Mouse (Mus musculus) cerebellum, postnatal 14 days (tissue): ENCODE results near the gene Prom2.
A peak's percentile ranks its signal among the peaks of the same experiment; 100 is the strongest.

Experiments used
- DNase-seq, 2 experiments: peaks; one replicate each; pipeline ENCODE4 v3.0.0; 2021; ENCODE audit warnings: mixed read lengths in 2 of 2

The Prom2 gene

GRCm38 (mm10) chr2:127541185-127541584, at the start of gene Prom2:
Gene Prom2 (minus strand): TSS chr2:127541467.
- peak; percentile 46 to 59 for DNase-seq

- no peak for DNase-seq
Measured at GRCm38 (mm10) chr2:127590840-127591239, 49.6 kb upstream of the Prom2 start.

DNA sequence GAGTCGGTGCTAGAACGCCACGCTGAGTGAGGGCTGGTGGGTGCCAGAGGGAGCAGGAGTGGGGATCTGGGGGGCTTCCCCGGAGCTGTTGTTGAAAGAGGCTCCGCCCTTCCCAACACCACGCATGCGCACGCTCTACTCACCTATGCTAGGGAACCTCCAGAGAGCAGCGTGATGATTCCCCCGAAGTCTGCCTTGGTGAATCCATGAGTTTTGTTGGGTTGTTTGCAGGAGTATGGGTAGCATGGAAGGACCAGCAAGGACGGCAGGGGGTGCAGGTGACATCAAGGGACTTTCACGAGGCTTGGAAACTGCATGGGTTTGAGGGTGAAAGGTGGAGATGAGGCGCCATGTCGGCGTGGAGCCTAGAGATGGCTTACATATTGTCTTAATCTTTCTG, 48.9 kb upstream of the Prom2 start:
- no peak for DNase-seq

DNA sequence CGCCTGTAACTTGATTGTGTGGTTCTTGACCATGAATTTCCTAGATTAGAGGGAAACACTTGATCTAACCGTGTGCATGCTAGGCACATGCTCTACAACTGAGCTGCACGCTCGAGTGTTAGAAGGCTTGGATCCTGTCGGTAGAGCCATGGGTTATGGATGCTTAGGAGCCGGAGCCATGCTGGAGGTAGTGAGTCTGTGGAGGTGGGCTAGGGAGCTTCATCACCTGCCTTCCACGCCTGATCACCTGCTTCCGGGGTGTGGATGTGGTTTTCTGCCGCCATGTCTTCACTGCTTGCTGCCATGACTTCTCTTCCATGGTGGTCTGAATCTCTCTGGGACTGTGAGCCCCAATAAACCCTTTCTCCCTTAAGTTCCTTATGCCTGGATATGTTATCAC, 47.6 kb upstream of the Prom2 start:
- DNase-seq: no peak

DNA sequence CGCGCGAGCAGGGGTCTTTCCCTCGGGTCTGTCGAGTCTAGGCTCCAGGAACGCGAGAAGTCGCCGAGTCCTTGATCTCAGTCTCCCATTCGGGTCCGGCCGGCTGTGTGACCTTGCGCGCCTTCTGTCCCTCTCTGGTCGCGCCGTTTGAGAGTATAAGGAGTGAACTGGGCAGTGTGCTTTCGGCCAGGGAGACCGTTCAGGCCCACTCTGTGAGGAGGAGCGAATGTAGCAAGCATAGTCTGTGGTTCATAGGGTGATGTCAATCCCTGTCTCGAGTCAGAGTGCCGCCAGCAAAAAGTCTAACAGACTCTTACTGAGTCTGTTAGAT, 46.2 kb upstream of the Prom2 start:
- DNase-seq: no peak

DNA sequence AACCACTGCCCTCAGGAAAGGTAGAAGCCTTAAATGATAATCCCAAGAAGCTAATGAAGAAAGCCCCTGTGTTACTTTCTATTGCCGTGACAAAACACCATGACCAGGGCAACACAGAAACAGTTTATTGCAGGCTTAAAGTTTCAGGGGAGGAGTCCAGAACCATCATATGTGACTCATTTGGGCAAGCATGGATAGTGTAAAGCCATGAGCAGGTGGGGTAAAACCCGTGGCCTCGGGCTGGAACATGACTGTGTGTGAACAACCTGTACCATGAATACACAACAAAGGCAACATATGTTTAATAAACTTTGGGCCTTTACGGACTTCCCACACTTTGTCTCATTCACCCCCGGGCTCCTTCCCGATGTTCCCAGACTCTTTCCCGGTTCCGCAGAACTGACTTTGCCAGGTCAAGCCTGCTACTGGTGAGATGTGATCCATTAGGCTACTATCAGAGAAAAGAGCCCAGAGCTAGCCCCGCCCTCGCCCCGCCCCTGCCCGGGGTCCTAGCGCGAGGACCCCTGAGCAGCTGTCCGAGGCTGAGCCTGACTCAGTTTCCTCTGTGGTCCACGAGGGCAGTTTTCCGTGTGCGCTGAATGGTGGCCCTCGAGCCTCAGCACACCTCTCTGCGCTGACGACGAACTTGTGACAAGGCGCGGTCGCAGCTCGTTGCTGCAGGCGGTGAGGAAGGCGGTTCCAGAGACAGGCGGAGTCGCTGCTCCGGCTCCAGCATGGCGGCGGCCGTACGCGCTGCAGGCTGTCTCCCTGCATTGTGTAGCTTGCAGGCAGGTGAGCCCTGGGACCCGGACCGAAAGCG, 45.6 kb upstream of the Prom2 start, which contains the start of the genes Zfp661 and Mrps5:
Gene Zfp661, minus strand, starts transcription at position 401 of the 820 bp plus-strand sequence.
Gene Mrps5, plus strand, starts transcription at position 529 of the 820 bp plus-strand sequence.
- DNase-seq: peak; percentile 91 to 92

GRCm38 (mm10) chr2:127584436-127584858, 43.2 kb upstream of the Prom2 start:
- peak; percentile 97 for DNase-seq

GRCm38 (mm10) chr2:127573322-127573721, 32.1 kb upstream of the Prom2 start:
- no peak for DNase-seq

DNA sequence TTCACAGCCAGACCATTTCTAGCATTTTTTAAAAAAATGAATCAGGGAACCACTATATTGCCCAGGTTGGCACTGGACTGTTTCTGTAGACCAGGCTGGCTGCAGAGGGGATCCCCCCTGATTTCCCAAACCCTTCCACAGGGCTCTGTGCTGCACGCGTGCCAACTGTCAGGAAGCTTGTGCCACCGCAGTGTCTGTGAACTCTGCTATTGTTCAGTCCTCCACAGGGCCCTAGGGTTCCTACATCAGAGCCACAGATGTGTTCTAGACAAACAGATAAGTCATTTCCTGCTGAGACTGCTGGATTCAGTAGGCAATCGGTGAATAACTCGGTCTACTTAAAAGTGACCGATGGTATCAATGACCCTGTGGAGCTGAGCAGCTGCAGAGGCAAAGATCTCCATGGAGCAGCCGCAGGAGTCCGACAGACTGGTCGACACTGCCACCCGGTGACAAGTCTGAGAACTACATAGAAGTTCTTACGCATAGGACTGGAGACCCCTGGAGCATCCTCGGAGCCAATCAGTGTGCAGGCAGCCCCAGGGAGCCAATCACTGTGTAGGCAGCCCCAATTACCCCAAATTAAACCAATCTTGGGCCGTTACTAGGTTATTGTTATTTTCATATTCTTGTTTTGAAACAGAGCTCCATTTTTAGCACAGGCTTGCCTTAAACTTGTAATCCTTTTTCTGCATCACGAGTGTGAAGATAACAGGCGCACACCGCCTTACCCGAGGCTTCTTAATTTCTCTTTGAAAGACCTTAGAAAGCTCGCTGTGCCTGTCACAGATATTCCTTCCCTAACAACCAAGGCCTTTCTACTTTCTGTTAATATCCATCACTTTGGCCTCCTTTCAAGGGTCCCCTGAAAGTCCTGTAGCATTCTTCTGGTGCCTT, 18.1 kb upstream of the Prom2 start:
- peak; percentile 96 to 97 for DNase-seq

GRCm38 (mm10) chr2:127551078-127551477, 9.8 kb upstream of the Prom2 start:
- DNase-seq: peak; percentile 91 to 94

- DNase-seq: peak in 1 of 2 experiments; percentile 45
Measured at GRCm38 (mm10) chr2:127550446-127550845, 9.2 kb upstream of the Prom2 start.

GRCm38 (mm10) chr2:127549711-127550110, 8.4 kb upstream of the Prom2 start:
- peak in 1 of 2 experiments; percentile 13 for DNase-seq

DNA sequence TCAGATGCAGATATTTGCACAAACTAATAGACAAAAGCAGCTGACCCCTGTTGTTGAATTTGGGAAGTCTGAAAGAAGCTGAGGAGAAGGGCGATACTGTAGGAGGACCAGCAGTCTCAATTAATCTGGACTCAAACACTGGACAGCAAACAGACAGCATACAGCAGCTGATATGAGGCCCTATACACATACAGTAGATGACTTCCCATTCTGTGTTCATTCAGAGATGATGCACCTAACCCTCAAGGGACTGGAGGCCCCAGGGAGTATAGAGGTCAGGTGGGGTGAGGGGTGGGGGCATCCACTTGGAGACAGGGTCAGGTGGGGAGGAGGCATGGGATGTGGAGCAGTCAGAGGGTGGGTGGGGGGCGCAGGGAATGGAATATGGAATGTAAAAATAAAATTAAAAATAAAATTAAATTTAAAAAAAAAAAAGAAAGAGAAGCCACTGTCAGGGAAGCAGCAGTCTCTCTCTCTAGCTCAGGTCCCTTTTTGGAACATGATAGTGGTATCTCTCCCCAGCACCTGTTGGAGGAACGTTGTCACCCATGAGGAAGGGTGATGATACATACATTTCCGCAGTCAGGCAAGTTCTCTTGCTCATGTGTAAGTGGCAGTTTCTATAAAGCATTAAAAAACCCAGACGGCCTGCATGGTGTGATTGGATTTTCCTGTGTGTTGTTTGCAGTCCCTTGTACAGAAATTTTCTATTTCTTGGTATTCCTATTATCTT, 7.2 kb upstream of the Prom2 start:
- peak in 1 of 2 experiments; percentile 4 for DNase-seq

DNA sequence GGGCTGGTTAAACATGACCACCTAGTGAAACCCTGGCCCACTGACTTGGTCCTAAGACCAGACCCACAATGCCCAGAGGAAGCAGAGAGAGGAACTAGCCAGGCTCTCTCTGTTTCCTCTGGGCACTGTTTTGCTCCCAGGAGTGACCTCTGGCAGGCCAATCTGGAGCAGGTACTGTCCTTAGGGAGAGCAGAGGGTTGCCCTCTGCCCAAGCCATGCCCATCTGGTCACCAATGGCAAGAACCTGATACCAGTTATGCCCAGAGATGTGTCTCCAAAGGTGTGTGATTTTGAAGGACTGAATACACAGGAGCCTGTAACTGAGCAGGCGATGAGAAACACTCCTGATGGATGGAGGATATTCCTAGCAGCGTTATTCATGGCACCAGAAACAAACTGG, 430 bp upstream of the Prom2 start:
- DNase-seq: peak in 1 of 2 experiments; percentile 41

DNA sequence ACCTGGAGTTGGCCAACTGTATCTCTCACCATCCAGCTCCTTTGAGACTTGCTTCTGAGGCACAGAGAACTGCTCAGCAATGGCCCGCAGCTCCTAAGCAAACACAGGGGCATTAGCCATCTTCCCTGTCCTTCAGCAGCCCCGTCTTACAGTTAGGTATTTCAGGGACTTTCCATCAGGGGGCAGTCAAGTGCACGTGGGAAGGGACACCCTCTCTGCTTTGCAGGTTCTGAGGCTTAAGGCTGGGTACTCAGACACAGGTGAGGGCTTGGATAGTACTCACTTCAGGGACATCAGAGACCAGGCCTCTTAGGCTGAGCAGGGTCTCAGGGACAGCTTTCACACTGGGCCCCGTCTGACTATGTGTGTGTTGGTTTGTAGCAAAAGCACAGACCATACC, 1.8 kb downstream of the Prom2 start:
- DNase-seq: peak; percentile 75 to 83

DNA sequence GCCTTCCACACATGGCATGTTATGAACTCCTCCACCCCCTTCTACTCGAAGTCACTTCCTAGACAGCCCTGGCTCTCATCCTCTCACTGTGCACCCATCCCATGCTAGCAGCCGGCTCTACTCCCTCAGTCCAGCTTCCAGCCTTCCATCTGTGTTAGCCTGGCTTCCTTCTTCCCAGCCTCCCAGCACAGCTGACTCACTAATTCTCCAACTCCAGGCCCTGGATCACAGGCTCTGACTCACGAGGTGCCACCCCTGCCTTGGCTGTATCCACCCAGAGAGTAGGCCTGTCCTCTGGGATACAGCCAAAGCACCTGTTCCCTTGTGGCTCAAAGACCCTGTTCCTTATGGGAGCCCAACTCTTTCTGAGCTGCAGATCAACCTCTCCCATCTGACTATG, 3.7 kb downstream of the Prom2 start:
- no peak for DNase-seq

GRCm38 (mm10) chr2:127535363-127535762, 5.9 kb downstream of the Prom2 start:
- DNase-seq: peak in 1 of 2 experiments; percentile 46

DNA sequence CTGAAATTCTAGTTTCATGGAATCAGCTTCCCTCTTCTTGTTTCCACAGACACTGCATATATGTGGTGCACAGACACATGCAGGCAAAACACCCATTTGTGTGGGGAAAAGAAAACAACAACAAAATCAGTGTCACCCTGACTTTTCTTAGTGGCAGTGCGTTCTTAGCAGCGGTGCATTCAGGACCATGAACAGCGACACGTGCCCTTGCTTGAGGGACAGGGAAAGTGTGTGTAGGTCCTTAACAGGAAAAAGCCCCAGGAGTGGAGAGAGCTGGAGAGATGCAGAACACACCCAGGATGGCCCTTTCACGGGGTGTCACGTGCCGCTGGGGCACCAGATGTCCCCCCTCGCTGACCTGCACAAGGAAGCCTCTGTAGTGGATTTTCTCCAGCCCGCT, 8.9 kb downstream of the Prom2 start:
- DNase-seq: no peak

DNA sequence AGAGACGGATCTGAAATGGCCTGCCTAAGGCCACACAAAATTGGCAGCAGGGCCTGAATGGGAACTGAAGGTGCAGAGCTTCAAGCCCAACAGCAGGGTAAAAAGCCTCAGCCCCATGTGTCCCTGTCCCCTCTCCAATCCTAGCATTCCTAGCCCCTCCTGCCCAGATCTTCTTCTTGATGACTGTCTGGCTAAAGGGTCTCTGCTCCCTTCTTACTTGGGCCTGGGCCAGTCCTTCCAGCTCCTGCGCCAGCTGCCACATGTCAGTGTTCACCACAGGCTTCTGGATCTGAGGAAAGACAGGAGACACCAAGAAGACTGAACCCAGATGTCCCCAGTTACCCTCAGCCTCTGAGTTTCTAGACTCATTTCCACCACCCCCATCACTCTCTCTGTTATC, 9.7 kb downstream of the Prom2 start:
- DNase-seq: peak; percentile 69 to 74

- DNase-seq: no peak
Measured at GRCm38 (mm10) chr2:127530418-127530817, 10.8 kb downstream of the Prom2 start.

- DNase-seq: peak; percentile 61 to 76
Measured at GRCm38 (mm10) chr2:127525004-127525775, 16.1 kb downstream of the Prom2 start.
